Mouse (Mus musculus) kidney, postnatal 10 days (tissue): ENCODE data around the gene Actg1.
"Not testable (repeated sequence)": the region's sequence is repeated elsewhere in the genome, so short reads cannot be mapped to it uniquely, and the experiment has no call there.

Experiments used
- DNase-seq: peaks from one replicate; pipeline ENCODE4 v3.0.0; 2021; ENCODE audit warnings: mixed read lengths

Gene Actg1

GRCm38 (mm10) chr11:120360062-120360461 is 11.7 kb upstream of the Actg1 start:
- peak; percentile 85 for DNase-seq

GRCm38 (mm10) chr11:120359391-120359790 is 11.0 kb upstream of the Actg1 start:
- DNase-seq: no peak

GRCm38 (mm10) chr11:120357791-120358401 is 9.6 kb upstream of the Actg1 start:
- DNase-seq: peak; percentile 90

GRCm38 (mm10) chr11:120356900-120357299 is 8.6 kb upstream of the Actg1 start:
- no peak for DNase-seq

GRCm38 (mm10) chr11:120356319-120356840 is 8.0 kb upstream of the Actg1 start:
- no peak for DNase-seq

GRCm38 (mm10) chr11:120355277-120356039 is 7.1 kb upstream of the Actg1 start:
- DNase-seq: peak; percentile 50

GRCm38 (mm10) chr11:120354304-120355276 is 6.2 kb upstream of the Actg1 start:
- DNase-seq: peak; percentile 15

- DNase-seq: peak; percentile 92
These were observed 5.4 kb upstream of the Actg1 start for GRCm38 (mm10) chr11:120353500-120354303.

- DNase-seq: peak; percentile 78
These were observed 4.4 kb upstream of the Actg1 start for GRCm38 (mm10) chr11:120352571-120353290.

- DNase-seq: not testable (repeated sequence)
These were observed 3.7 kb upstream of the Actg1 start for GRCm38 (mm10) chr11:120352093-120352350.

GRCm38 (mm10) chr11:120351250-120352092 is 3.1 kb upstream of the Actg1 start:
- peak; percentile 40 for DNase-seq

- peak; percentile 68 for DNase-seq
These were observed 2.4 kb upstream of the Actg1 start for GRCm38 (mm10) chr11:120350711-120351110.

GRCm38 (mm10) chr11:120349986-120350702 is 1.8 kb upstream of the Actg1 start:
- DNase-seq: peak; percentile 96

GRCm38 (mm10) chr11:120349371-120349985 is 1.1 kb upstream of the Actg1 start:
- peak; percentile 72 for DNase-seq

GRCm38 (mm10) chr11:120348684-120349370 is 485 bp upstream of the Actg1 start:
- peak; percentile 83 for DNase-seq

- peak; percentile 20 for DNase-seq
These were observed 1.0 kb downstream of the Actg1 start for GRCm38 (mm10) chr11:120347301-120347700.

GRCm38 (mm10) chr11:120346383-120347034 is 1.8 kb downstream of the Actg1 start:
- peak; percentile 21 for DNase-seq

- DNase-seq: peak; percentile 25
These were observed 3.2 kb downstream of the Actg1 start for GRCm38 (mm10) chr11:120345067-120345681.
